Mouse (Mus musculus): ENCODE data around the gene Pde2a. TPM values are rescaled to one million over a fixed set of nuclear protein-coding genes. Genes with fewer than 3 reads are reported as not detected.

Gene Pde2a
- total and polyA plus RNA-seq, 3 experiments, result 0.11 to 0.62 TPM; not detected in 1

Other genes starting within 250 kb of the Pde2a start
- 7.1 and 7.9 TPM in 2 replicates for gene Atg16l2, start 119.4 kb upstream of the Pde2a start, total RNA-seq (2012; rRNA removed)
- 1 to 10 TPM in 1 of 2 experiments, not detected in 1; 8.8 TPM for gene Atg16l2, start 119.4 kb upstream of the Pde2a start, polyA plus RNA-seq (2012; ENCODE audit: insufficient read depth in 1 of 2, insufficient read length in 2 of 2, low read depth in 1 of 2, low replicate concordance in 2 of 2, missing spikeins in 1 of 2)
- gene Stard10, start 104.6 kb upstream of the Pde2a start, total RNA-seq (2012; rRNA removed), result 6.6 and 9.3 TPM in 2 replicates
- 10 to 100 TPM in 1 of 2 experiments, not detected in 1; 17.9 TPM for gene Stard10, start 104.6 kb upstream of the Pde2a start, polyA plus RNA-seq (2012; ENCODE audit: insufficient read depth in 1 of 2, insufficient read length in 2 of 2, low read depth in 1 of 2, low replicate concordance in 2 of 2, missing spikeins in 1 of 2)
- 13.6 and 14.6 TPM in 2 replicates for gene Arap1, start 73.6 kb upstream of the Pde2a start, total RNA-seq (2012; rRNA removed)
- 10 to 100 TPM in 1 of 2 experiments, not detected in 1; 27.1 TPM for gene Arap1, start 73.6 kb upstream of the Pde2a start, polyA plus RNA-seq (2012; ENCODE audit: insufficient read depth in 1 of 2, insufficient read length in 2 of 2, low read depth in 1 of 2, low replicate concordance in 2 of 2, missing spikeins in 1 of 2)
- not detected in 2 replicates for gene Gm45837, start 10.8 kb upstream of the Pde2a start, total RNA-seq (2012; rRNA removed)
- gene Gm45837, start 10.8 kb upstream of the Pde2a start, polyA plus RNA-seq (2012; ENCODE audit: insufficient read depth in 1 of 2, insufficient read length in 2 of 2, low read depth in 1 of 2, low replicate concordance in 2 of 2, missing spikeins in 1 of 2), result 1 to 10 TPM in 1 of 2 experiments, not detected in 1; 1.2 TPM
- gene Art2b, start 163.9 kb downstream of the Pde2a start, total RNA-seq (2012; rRNA removed), result not detected in 2 replicates
- gene Art2b, start 163.9 kb downstream of the Pde2a start, polyA plus RNA-seq (2012; ENCODE audit: insufficient read depth in 1 of 2, insufficient read length in 2 of 2, low read depth in 1 of 2, low replicate concordance in 2 of 2, missing spikeins in 1 of 2), result not detected
- 59.0 and 84.5 TPM in 2 replicates for gene Clpb, start 241.9 kb downstream of the Pde2a start, total RNA-seq (2012; rRNA removed)
- 10 to 100 TPM in 1 of 2 experiments, not detected in 1; 71.5 TPM for gene Clpb, start 241.9 kb downstream of the Pde2a start, polyA plus RNA-seq (2012; ENCODE audit: insufficient read depth in 1 of 2, insufficient read length in 2 of 2, low read depth in 1 of 2, low replicate concordance in 2 of 2, missing spikeins in 1 of 2)

Measured in MEL (cell line).